Mouse (Mus musculus) C2C12 (cell line): ENCODE measurements around the gene Frrs1. TPM values are rescaled to one million over a fixed set of nuclear protein-coding genes. Genes with fewer than 3 reads are reported as not detected.

Experiments
- H3K27me3 ChIP-seq: one replicate; pipeline ENCODE4 v1.6.1; 2011; ENCODE audit not compliant: control insufficient read depth, insufficient read depth, insufficient read length
- H3K36me3 ChIP-seq: one replicate; pipeline ENCODE4 v1.6.1; 2011; ENCODE audit not compliant: control insufficient read depth, insufficient read depth
- H3K4me3 ChIP-seq: one replicate; pipeline ENCODE4 v1.5.1; 2011; ENCODE audit warnings: mild to moderate bottlenecking, control low read depth; ENCODE audit not compliant: poor library complexity, insufficient read depth, severe bottlenecking
- H3K79me2 ChIP-seq: one replicate; pipeline ENCODE4 v1.6.1; 2011; ENCODE audit not compliant: control insufficient read depth, insufficient read depth
- H3K79me3 ChIP-seq: one replicate; pipeline ENCODE4 v1.6.1; 2011; ENCODE audit warnings: low read depth, control low read depth
- H3ac ChIP-seq: one replicate; pipeline ENCODE3; 2011; ENCODE audit warnings: low read depth; ENCODE audit not compliant: control insufficient read depth, insufficient read length
- CEBPB ChIP-seq: IDR thresholded peaks from one replicate; pipeline ENCODE4 v1.6.1; 2011; ENCODE audit warnings: low read depth, mild to moderate bottlenecking, control low read depth, moderate library complexity
- CTCF ChIP-seq: IDR thresholded peaks from one replicate; pipeline ENCODE4 v1.5.1; 2011; ENCODE audit not compliant: control insufficient read depth, insufficient read depth, insufficient read length
- FOSL1 ChIP-seq: IDR thresholded peaks from one replicate; pipeline ENCODE4 v1.8.0; 2011; ENCODE audit warnings: mild to moderate bottlenecking, low read length; ENCODE audit not compliant: poor library complexity, insufficient read depth, severe bottlenecking
- MAX ChIP-seq: IDR thresholded peaks from one replicate; pipeline ENCODE4 v1.6.1; 2011; ENCODE audit warnings: mild to moderate bottlenecking, control low read depth
- MYOD1 ChIP-seq: IDR thresholded peaks from one replicate; pipeline ENCODE4 v1.6.1; 2011; ENCODE audit warnings: low read depth; ENCODE audit not compliant: control insufficient read depth, insufficient read length
- MYOG ChIP-seq: IDR thresholded peaks from one replicate; pipeline ENCODE4 v1.6.1; 2011; ENCODE audit not compliant: control insufficient read depth, insufficient read length; ENCODE audit errors: extremely low read depth
- USF1 ChIP-seq: IDR thresholded peaks from one replicate; pipeline ENCODE4 v1.6.1; 2011; ENCODE audit warnings: low read depth, mild to moderate bottlenecking, control low read depth, moderate library complexity
- polyA plus RNA-seq: library from polyadenylated mRNA; unstranded; fragments of >200 nt; fragmentation: generic; extraction: Trizol; gene quantifications from one replicate; pipeline ENCODE4 v1.2.1, GENCODE M21; 2012; ENCODE audit warnings: missing spikeins

Gene Frrs1
- polyA plus RNA-seq, 1 experiment, result 13.1 TPM

DNA sequence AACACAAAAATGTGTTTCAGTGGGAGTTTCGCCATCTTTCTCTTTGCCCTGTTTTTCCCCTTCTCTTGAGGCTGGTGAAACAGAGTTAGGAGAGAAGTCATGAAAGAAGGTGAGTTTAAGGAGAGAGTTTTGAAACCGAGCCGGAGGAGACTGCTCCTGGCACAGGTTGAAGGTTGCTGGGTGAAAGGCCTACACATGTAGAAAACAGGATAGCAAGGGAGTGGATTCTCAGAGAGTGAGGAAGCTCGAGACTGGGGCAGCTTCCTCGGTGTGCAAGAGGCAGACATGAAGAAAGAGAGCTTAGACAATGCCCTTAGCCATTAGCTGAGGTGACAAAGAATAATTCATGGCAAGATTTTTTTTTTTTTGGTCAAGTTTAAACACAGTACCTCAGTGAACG is 94.1 kb downstream of the Frrs1 start:
- TF ChIP-seq MYOG (no peak), CTCF (no peak), USF1 (no peak), MAX (no peak), MYOD1 (no peak), FOSL1 (no peak), CEBPB (no peak)
- H3K4me3 ChIP-seq, result no peak overlapping the region
- H3K79me2 ChIP-seq, result no peaks in the 10 kb centered on the region
- no peak overlapping the region for H3ac ChIP-seq
- no peaks in the 10 kb centered on the region for H3K27me3 ChIP-seq
- no peaks in the 10 kb centered on the region for H3K79me3 ChIP-seq
- no peaks in the 10 kb centered on the region for H3K36me3 ChIP-seq

DNA sequence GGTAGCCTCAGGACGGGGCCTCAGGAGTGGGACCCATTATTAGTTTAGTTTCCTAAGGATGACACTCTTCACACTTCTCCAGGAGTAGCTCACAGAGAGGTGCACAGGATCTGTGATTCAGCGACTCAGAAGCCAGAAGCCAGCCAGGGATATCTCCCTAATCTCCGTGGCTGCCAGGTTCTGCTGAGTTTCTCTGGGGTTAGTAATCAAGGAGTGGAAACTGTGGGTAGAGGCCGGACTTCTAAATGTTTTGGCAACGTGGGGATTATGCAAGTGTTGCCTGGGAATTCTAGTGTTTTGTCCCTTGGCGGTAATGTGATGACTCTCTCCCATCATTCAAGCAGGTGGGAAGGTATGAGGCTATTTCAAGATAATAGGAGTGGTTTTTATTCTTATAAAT is 95.8 kb downstream of the Frrs1 start:
- no peak overlapping the region for H3K4me3 ChIP-seq

More for the DNA sequence above, 95.8 kb downstream of the Frrs1 start:
- Histone ChIP-seq H3K27me3 (no peaks in the 10 kb centered on the region), H3K79me2 (no peaks in the 10 kb centered on the region), H3K79me3 (no peaks in the 10 kb centered on the region), H3K36me3 (no peaks in the 10 kb centered on the region), H3ac (no peak overlapping the region)
- TF ChIP-seq CEBPB (peak; percentile 7), MAX (no peak)

Other genes starting within 250 kb of the Frrs1 start
- gene Trmt13, start 244.9 kb upstream of the Frrs1 start, polyA plus RNA-seq, result 3.5 TPM
- 13.3 TPM for gene Mfsd14a, start 196.8 kb upstream of the Frrs1 start, polyA plus RNA-seq
- not detected for gene Gm43191, start 178.2 kb upstream of the Frrs1 start, polyA plus RNA-seq
- gene Slc35a3, start 146.6 kb upstream of the Frrs1 start, polyA plus RNA-seq, result 4.2 TPM
- gene Agl, start 51.3 kb upstream of the Frrs1 start, polyA plus RNA-seq, result 8.7 TPM
- gene 4930455H04Rik, start 108.8 kb downstream of the Frrs1 start, polyA plus RNA-seq, result not detected
- gene Palmd, start 109.5 kb downstream of the Frrs1 start, polyA plus RNA-seq, result 0.04 TPM